Mouse (Mus musculus) common myeloid progenitor, adult 5-6 weeks (primary cell): ENCODE measurements around the gene Plekho2. TPM values are rescaled to one million over a fixed set of nuclear protein-coding genes. Genes with fewer than 3 reads are reported as not detected.

Experiments used
- ATAC-seq: replicated peaks from 2 replicates; pipeline ENCODE4 v1.8.0; 2016; ENCODE audit warnings: low read depth, mild to moderate bottlenecking, moderate TSS enrichment, inconsistent platforms; ENCODE audit not compliant: poor library complexity, severe bottlenecking
- total RNA-seq: library from RNA; stranded (forward); fragments of 200-1000, 187-1606 nt; gene quantifications from 2 replicates; pipeline ENCODE4 v1.2.3, GENCODE M21; 2017

Plekho2 gene
- total RNA-seq: 19.3 and 20.0 TPM in 2 replicates

- ATAC-seq: peak; percentile 56
These were observed at the start of gene Plekho2 for GRCm38 (mm10) chr9:65579781-65580371. Gene Plekho2, minus strand, starts transcription at chr9:65580040.

GRCm38 (mm10) chr9:65629025-65629766 lies 49.4 kb upstream of the Plekho2 start, which contains the start of gene Rbpms2:
Gene Rbpms2, plus strand, starts transcription at chr9:65629648.
- ATAC-seq: no peak

GRCm38 (mm10) chr9:65624266-65624665 lies 44.4 kb upstream of the Plekho2 start:
- ATAC-seq: no peak

- ATAC-seq: no peak
These were observed 43.0 kb upstream of the Plekho2 start for GRCm38 (mm10) chr9:65622826-65623225.

GRCm38 (mm10) chr9:65621666-65622065 lies 41.8 kb upstream of the Plekho2 start:
- ATAC-seq: no peak

GRCm38 (mm10) chr9:65621196-65621595 lies 41.4 kb upstream of the Plekho2 start:
- no peak for ATAC-seq

DNA sequence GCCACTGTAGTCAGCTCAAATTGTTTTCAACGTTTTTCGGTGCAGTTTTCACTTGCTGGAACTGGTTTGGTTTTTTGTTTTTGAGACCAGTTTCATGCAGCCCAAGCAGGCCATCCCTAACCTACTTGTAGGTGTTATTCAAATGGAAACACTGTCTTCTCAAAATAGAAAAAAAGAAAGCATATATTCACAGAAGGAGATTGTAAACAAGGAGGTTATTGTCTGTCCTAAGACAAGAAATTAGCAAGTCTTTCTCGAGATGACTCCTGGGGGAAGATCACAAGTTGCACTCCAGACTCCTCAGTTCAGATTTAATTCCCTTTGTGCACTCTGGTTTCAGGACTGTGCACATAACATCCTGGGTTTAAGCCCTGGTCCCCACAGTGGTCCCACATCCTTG lies 39.5 kb upstream of the Plekho2 start:
- ATAC-seq: no peak

DNA sequence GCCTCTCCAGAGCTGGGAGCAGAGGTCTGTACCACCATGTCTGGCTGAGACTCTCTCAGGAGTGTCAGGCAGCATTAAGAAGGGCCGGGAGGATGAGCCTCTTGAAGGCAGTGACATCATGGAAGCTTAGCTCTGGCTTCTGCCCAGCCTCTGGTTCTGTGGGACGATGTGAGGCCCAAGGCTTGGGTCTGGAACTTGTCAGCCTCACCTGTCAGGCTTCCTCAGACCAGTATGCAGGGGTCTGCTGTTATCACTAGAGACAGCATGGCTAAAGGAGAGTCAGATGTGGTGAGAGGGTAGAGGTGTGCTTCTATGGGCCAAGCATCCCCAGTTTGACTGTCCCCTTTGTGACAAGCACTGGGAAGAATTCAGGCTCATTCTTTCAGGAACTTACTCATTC lies 33.3 kb upstream of the Plekho2 start:
- no peak for ATAC-seq

- no peak for ATAC-seq
These were observed 32.2 kb upstream of the Plekho2 start for GRCm38 (mm10) chr9:65611969-65612486.

DNA sequence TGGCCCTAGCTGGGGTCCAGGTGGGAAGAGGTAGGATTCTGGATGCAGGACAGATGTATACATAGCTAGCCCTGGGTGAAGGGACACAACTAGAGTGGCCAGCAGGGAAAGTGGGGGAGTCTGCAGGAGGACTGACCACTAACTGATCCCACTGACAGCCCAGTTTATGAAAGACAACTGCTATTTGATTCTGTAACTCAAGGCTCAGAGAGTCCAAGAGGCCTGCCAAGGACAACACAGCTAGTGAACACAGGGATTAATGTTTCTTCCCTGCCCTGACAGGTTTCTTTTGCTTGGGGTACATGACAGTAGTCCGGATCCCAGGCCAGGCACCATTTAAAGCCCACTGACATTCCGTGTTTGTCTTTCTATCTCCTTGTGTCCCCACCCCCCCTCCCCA lies 27.3 kb upstream of the Plekho2 start:
- ATAC-seq: no peak

DNA sequence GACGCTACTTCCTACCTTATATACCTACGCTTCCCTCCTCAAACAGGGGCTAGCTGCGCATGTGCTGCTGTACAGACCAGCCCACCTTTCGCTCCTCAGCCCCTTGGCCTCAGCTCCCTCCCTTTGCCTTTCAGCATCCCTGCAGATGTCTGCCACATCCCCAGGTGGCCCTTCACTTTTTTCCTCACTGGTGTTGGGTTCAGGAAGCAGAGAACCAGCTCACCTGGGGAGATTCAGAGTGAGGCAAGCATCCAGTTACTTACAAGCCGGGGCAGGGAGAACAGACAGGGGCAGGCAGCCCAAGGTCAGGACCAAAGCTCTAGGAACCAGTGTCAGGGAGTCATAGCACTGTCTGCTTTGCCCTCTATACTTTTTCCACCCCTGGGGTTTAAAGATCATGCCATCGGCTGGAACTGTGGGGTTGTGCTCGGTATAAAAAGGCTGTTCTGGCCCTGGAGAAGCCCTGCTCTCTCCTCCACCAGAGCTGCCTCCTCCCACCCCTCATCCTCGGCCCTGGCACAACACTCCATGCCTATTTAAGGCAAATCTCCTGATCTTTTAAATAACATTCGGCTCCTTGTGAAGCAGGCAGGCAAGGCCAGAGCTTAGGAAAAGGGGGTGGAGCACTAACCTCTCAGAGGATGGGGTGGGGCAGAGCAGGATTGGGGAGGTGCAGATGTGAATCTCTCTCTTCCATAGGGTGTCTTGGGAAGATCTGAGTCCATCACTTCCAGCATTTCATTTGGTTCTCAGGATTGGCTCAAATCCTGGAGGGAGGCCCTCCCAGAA lies 26.7 kb upstream of the Plekho2 start:
- ATAC-seq: no peak

DNA sequence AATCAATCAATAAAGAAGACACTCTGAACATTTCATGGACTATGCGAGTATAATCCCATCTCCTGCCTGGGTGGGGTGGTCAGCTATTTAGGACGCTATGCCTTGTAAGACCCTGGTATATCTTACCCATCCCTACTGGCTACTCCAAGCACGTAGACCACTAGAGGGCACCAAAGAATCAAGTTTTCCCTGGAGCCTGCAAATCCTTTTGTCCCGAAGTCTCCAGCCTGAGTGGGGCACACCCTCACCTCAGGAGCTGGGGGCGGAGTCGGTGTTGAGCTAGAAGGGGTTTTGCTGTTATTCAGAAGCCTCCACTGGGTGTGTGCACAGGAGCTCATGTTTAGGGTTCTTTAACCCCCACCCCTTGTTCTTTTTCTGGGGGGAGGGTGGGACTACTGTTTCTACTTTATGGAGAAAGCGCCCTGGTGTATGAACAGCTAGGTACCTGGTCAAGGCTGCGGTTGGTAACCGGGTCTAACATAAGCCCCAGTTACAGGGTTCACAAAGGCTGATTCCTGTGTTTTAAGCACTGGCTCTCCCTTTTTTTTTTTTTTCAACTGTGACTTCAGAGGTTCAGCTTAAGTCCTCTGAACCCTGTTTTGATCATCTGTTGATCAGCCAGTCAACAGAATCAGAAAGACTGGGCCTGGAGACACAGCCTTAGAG lies 25.8 kb upstream of the Plekho2 start:
- peak; percentile 92 for ATAC-seq

- ATAC-seq: no peak
These were observed 23.7 kb upstream of the Plekho2 start for GRCm38 (mm10) chr9:65603401-65604102.

DNA sequence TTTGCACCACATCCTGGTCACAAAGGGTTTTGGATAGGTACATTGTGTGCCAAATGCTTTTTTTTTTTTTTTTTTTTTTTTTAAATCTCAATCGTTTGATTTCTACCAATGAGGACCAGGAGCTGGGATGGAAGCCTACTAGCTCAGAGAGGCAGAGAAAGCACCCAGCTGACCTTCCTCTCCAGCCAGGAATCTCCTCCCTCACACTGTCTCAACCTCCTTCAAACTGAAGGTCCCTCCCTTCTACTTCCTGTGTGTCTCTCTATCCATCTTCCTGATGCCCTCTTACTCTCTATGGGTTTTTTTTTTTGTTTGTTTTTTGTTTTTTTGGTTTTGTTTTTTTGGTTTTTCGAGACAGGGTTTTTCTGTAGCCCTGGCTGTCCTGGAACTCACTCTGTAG lies 21.1 kb upstream of the Plekho2 start:
- no peak for ATAC-seq

GRCm38 (mm10) chr9:65598765-65599249 lies 19.0 kb upstream of the Plekho2 start:
- peak; percentile 71; the same call in 1 of the 2 replicates for ATAC-seq

- ATAC-seq: no peak
These were observed 13.8 kb upstream of the Plekho2 start for GRCm38 (mm10) chr9:65593596-65593995.

DNA sequence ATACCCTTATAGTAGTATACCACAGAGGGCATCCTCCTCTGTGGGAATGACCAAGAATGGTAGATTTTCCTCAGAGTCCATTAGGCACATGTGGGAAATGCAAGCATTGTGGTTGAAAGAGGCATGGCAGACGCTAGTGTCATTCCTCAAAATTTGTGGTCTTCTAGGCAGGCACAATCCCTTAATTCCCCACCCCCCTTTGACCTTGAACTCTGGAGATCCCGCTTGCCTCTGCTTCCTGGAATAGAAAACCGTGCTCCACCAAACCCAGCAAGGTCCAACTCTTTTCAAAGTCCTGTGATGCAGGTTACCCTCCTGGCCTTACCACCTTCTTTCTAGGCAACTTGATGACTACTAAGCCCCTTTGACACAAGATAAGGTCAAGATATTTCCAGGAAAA lies 12.9 kb upstream of the Plekho2 start:
- ATAC-seq: no peak

GRCm38 (mm10) chr9:65589091-65589490 lies 9.3 kb upstream of the Plekho2 start:
- ATAC-seq: no peak

- ATAC-seq: peak; percentile 33
These were observed 7.9 kb upstream of the Plekho2 start for GRCm38 (mm10) chr9:65587573-65588358.
